Mouse (Mus musculus): ENCODE measurements around the gene Cib1. TPM values are rescaled to one million over a fixed set of nuclear protein-coding genes. Genes with fewer than 3 reads are reported as not detected.

The Cib1 gene
- polyA plus RNA-seq, 1 experiment = 35.9 TPM

DNA sequence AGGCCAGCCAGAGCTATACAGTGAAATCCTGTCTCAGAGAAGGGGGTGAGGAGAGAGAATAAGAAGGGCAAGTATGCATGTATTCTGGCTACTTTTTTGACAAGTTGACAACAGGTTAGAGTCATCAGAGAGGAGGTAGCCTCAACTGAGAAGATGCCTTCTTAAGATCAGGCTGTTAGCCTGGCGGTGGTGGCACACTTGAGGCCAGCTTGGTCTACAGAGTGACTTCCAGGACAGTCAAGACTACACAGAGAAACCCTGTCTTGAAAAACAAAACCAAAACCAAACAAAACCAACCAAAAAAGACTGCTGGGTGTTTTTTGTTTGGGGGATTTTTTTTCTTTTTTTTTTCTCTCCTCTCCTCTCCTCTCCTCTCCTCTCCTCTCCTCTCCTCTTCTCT is 49.1 kb downstream of the Cib1 start:
- Histone ChIP-seq H3K4me3 (ENCODE audit: insufficient read depth, low read length) (no peak overlapping the region), H3K27ac (ENCODE audit: insufficient read depth, low read length) (no peak overlapping the region), H3K4me1 (ENCODE audit: control insufficient read depth, insufficient read depth, low read length) (no peaks in the 10 kb centered on the region; the same call in 1 of the 2 replicates)
- TF ChIP-seq CTCF (IDR thresholded peaks at IDR 0.05; ENCODE audit: extremely low read depth, insufficient read depth, low read length) (no peak), POLR2A (IDR thresholded peaks at IDR 0.05; ENCODE audit: extremely low read depth, insufficient read depth, low read length) (no peak)

DNA sequence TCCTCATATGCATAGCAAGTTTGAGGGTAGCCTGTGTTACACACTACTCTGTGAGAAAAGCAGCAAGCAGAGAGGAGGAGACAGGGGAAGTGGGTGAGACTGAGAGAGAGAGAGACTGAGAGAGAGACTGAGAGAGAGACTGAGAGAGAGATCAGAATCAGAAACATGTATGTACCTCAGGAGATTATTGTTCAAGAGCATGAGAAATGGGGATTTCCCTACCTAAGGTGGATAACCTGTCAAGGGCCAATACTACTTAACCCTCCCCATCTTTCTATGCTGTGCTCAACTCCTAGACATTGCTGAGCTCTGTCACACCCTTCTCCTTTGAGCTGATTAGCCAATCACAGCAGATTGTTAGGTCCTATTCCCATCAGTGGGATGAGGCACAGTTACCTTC is 50.5 kb downstream of the Cib1 start:
- no peak overlapping the region for H3K27ac ChIP-seq (ENCODE audit: insufficient read depth, low read length)
- TF ChIP-seq POLR2A (IDR thresholded peaks at IDR 0.05; ENCODE audit: extremely low read depth, insufficient read depth, low read length) (no peak), CTCF (IDR thresholded peaks at IDR 0.05; ENCODE audit: extremely low read depth, insufficient read depth, low read length) (no peak)

DNA sequence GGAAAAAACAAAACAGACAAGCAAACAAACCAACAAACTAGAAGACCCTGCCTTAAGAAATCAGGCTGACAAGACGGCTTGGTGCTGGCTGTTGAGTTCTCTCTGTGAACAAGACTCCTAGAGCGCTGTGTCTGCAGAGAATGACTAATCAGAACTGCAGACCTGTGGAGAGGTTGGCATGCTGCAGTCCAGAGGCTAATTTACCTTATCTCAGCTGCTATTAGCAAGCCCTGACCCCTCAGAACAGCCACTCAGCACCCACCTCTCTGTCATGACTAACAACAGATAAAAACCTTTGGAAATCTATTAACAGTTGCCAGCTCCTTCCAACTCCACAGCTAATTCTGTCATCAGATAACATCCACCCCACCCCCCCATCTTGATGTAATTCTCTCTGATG is 51.5 kb downstream of the Cib1 start:
- no peak for TF ChIP-seq CTCF (IDR thresholded peaks at IDR 0.05; ENCODE audit: extremely low read depth, insufficient read depth, low read length)
- Histone ChIP-seq H3K27ac (ENCODE audit: insufficient read depth, low read length) (no peak overlapping the region), H3K4me3 (ENCODE audit: insufficient read depth, low read length) (no peak overlapping the region), H3K4me1 (ENCODE audit: control insufficient read depth, insufficient read depth, low read length) (no peaks in the 10 kb centered on the region)

More for the DNA sequence above, 50.5 kb downstream of the Cib1 start:
- no peak overlapping the region for H3K4me3 ChIP-seq (ENCODE audit: insufficient read depth, low read length)
- no peaks in the 10 kb centered on the region for H3K4me1 ChIP-seq (ENCODE audit: control insufficient read depth, insufficient read depth, low read length)

DNA sequence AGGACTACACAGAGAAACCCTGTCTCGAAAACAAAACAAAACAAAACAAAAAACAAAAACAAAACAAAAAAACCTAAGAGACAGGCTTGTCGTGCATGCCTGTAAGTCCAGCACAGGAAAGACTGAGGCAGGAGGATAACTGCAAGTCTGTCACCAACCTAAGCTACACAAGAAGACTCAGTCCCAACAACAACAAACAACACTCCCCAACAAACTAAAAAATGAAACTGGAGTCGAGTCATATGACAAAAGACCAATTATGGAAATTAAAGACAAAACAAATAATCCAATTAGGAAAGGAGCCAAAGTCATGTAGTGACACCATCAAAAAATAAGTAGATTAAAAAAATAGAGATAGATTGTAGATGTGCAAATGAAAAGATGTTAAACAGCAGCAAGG is 52.4 kb downstream of the Cib1 start:
- TF ChIP-seq CTCF (IDR thresholded peaks at IDR 0.05; ENCODE audit: extremely low read depth, insufficient read depth, low read length) = no peak
- no peak for TF ChIP-seq POLR2A (IDR thresholded peaks at IDR 0.05; ENCODE audit: extremely low read depth, insufficient read depth, low read length)
- Histone ChIP-seq H3K4me1 (ENCODE audit: control insufficient read depth, insufficient read depth, low read length) (no peaks in the 10 kb centered on the region), H3K4me3 (ENCODE audit: insufficient read depth, low read length) (no peak overlapping the region), H3K27ac (ENCODE audit: insufficient read depth, low read length) (no peak overlapping the region)

DNA sequence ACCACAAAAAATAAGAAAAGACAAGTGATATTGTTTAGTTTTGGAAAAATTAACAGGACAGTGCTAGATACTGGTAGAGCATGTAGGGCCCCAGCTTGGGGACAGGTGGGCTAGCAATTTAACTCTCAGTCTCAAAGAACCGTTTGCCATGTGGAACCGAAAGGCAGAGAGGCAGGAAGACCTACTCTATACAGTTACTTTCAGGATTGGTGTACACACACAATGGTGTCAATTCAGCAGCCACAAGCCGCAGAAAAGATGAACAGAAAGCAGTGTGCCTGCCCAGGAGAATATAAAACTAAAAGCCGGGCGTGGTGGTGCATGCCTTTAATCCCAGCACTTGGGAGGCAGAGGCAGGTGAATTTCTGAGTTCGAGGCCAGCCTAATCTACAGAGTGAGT is 52.8 kb downstream of the Cib1 start:
- Histone ChIP-seq H3K27ac (ENCODE audit: insufficient read depth, low read length) (no peak overlapping the region), H3K4me3 (ENCODE audit: insufficient read depth, low read length) (no peak overlapping the region), H3K4me1 (ENCODE audit: control insufficient read depth, insufficient read depth, low read length) (no peaks in the 10 kb centered on the region)
- TF ChIP-seq POLR2A (IDR thresholded peaks at IDR 0.05; ENCODE audit: extremely low read depth, insufficient read depth, low read length) (no peak), CTCF (IDR thresholded peaks at IDR 0.05; ENCODE audit: extremely low read depth, insufficient read depth, low read length) (no peak)

DNA sequence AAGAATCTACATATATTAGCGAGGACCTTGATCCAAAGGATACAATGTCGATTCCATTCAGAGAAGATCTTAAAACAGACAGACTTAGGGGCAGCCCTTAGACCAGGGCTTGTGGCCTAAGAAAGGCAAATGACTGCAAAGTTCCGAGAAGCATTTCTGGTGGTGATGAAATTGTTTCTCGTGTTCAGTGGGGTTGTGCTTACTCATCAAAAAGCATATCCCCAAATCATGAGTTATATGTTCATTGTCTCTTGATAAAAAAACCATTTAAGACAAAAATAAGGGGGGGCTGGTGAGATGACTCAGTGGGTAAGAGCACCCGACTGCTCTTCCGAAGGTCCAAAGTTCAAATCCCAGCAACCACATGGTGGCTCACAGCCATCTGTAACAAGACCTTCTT is 53.3 kb downstream of the Cib1 start:
- no peak overlapping the region for H3K4me3 ChIP-seq (ENCODE audit: insufficient read depth, low read length)
- H3K27ac ChIP-seq (ENCODE audit: insufficient read depth, low read length) = no peak overlapping the region
- H3K4me1 ChIP-seq (ENCODE audit: control insufficient read depth, insufficient read depth, low read length) = no peaks in the 10 kb centered on the region
- TF ChIP-seq CTCF (IDR thresholded peaks at IDR 0.05; ENCODE audit: extremely low read depth, insufficient read depth, low read length) (no peak), POLR2A (IDR thresholded peaks at IDR 0.05; ENCODE audit: extremely low read depth, insufficient read depth, low read length) (no peak)

DNA sequence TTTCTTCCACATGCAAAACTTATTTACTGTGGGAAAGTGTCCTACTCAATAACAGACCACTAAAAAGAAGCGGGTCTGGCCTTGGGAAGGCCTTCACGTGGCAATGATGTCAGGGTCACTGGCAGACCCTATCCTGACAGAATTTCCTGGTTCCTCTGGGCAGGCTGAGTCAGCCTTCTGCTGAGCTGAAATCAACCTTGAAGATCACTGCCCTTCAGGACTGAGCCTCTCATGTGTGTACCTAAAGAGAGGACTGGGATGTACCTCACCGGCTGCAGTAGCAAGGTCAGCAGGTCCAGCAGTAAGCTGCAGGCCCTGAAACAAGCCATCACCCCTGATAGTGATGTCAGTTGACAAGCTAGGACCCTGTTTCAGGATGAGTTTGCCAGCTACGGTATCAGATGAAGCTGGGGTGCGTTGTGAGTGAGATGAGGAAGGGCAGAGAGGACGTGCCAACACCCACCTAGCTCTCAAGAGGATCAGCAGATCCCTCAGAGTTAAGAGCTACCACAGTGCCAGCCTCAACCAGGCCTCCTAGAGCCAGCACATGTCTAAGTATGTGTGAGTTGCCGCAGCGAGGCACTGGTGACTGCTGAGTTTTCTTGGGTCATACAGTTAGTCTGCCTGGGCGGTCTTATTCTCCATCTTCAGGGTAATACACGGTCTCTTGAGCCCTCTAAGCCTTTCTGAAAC is 54.4 kb downstream of the Cib1 start:
- Histone ChIP-seq H3K27ac (ENCODE audit: insufficient read depth, low read length) (no peak overlapping the region), H3K4me3 (ENCODE audit: insufficient read depth, low read length) (no peak overlapping the region)
- TF ChIP-seq CTCF (IDR thresholded peaks at IDR 0.05; ENCODE audit: extremely low read depth, insufficient read depth, low read length) = no peak
- no peak for TF ChIP-seq POLR2A (IDR thresholded peaks at IDR 0.05; ENCODE audit: extremely low read depth, insufficient read depth, low read length)

DNA sequence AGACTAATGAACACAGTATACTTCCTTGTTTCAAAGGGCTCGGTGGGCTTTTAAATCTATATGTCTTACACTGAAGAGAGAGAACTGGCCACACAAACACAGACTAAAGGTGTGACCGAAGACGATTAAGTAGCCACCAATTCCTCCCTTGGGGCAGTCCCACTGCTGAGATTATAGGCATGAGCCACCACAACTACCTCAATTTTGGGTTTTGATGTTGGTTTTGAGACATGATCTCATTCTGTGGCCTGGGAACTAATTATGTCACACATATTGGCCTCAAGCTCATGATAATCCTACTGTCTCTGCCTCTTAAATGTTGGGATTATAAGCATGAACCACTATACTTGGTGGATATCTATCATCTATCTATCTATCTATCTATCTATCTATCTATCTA is 55.2 kb downstream of the Cib1 start:
- Histone ChIP-seq H3K27ac (ENCODE audit: insufficient read depth, low read length) (no peak overlapping the region), H3K4me1 (ENCODE audit: control insufficient read depth, insufficient read depth, low read length) (no peaks in the 10 kb centered on the region)
- TF ChIP-seq CTCF (IDR thresholded peaks at IDR 0.05; ENCODE audit: extremely low read depth, insufficient read depth, low read length) (no peak), POLR2A (IDR thresholded peaks at IDR 0.05; ENCODE audit: extremely low read depth, insufficient read depth, low read length) (no peak)

More for the DNA sequence above, 54.4 kb downstream of the Cib1 start:
- H3K4me1 ChIP-seq (ENCODE audit: control insufficient read depth, insufficient read depth, low read length) = no peaks in the 10 kb centered on the region

More for the DNA sequence above, 55.2 kb downstream of the Cib1 start:
- no peak overlapping the region for H3K4me3 ChIP-seq (ENCODE audit: insufficient read depth, low read length)

Other genes with a start within 250 kb of the Cib1 start
- 18.0 and 18.5 TPM in 2 replicates for gene Zfp710, start 208.0 kb downstream of the Cib1 start, polyA plus RNA-seq (2012; rRNA removed)
- gene Idh2, start 117.4 kb downstream of the Cib1 start, polyA plus RNA-seq (2012; rRNA removed) = 92.7 and 95.0 TPM in 2 replicates
- gene Sema4b, start 46.0 kb downstream of the Cib1 start, polyA plus RNA-seq (2012; rRNA removed) = 11.6 and 12.5 TPM in 2 replicates
- 3.4 and 3.7 TPM in 2 replicates for gene Gdpgp1, start 52 bp upstream of the Cib1 start, polyA plus RNA-seq (2012; rRNA removed)
- gene Ttll13, start 13.6 kb upstream of the Cib1 start, polyA plus RNA-seq (2012; rRNA removed) = 0.98 and 1.5 TPM in 2 replicates
- 55.6 and 56.0 TPM in 2 replicates for gene Ngrn, start 28.4 kb upstream of the Cib1 start, polyA plus RNA-seq (2012; rRNA removed)
- 23.2 and 25.6 TPM in 2 replicates for gene Vps33b, start 36.8 kb upstream of the Cib1 start, polyA plus RNA-seq (2012; rRNA removed)
- gene Prc1, start 61.6 kb upstream of the Cib1 start, polyA plus RNA-seq (2012; rRNA removed) = 0.98 and 3.0 TPM in 2 replicates
- gene Rccd1, start 91.6 kb upstream of the Cib1 start, polyA plus RNA-seq (2012; rRNA removed) = 17.4 and 23.3 TPM in 2 replicates
- 55.4 and 56.8 TPM in 2 replicates for gene Unc45a, start 108.2 kb upstream of the Cib1 start, polyA plus RNA-seq (2012; rRNA removed)
- gene Hddc3, start 110.3 kb upstream of the Cib1 start, polyA plus RNA-seq (2012; rRNA removed) = 54.6 and 61.3 TPM in 2 replicates
- gene Man2a2, start 138.6 kb upstream of the Cib1 start, polyA plus RNA-seq (2012; rRNA removed) = 112 and 115 TPM in 2 replicates
- gene Fes, start 155.1 kb upstream of the Cib1 start, polyA plus RNA-seq (2012; rRNA removed) = 5.9 and 7.6 TPM in 2 replicates
- gene Furin, start 172.6 kb upstream of the Cib1 start, polyA plus RNA-seq (2012; rRNA removed) = 19.9 and 22.1 TPM in 2 replicates